Mouse (Mus musculus): ENCODE results near the gene Plk3. TPM values are rescaled to one million over a fixed set of nuclear protein-coding genes. Genes with fewer than 3 reads are reported as not detected.
"Not testable (repeated sequence)": the region's sequence is repeated elsewhere in the genome, so short reads cannot be mapped to it uniquely, and the experiment has no call there.

Plk3 gene
- 10 to 100 TPM; 12.0 to 13.9 TPM for total RNA-seq (2021)

GRCm38 (mm10) chr4:117133817-117134600, at the start of gene Plk3:
Plk3 (minus strand) TSS chr4:117133963.
- intact Hi-C loops (cut with DNase I) = no loop called here
- peak; percentile 96 for DNase-seq (ENCODE audit: low spot score in 2 of 2)

- intact Hi-C loops (cut with DNase I); DNase-seq (ENCODE audit: low spot score in 2 of 2): not testable (repeated sequence)
Observed at GRCm38 (mm10) chr4:117182759-117183096, 49.0 kb upstream of the Plk3 start.

- intact Hi-C loops (cut with DNase I) = no loop called here
- DNase-seq (ENCODE audit: low spot score in 2 of 2) = peak; percentile 90 to 91
Observed at GRCm38 (mm10) chr4:117181863-117182758, 48.3 kb upstream of the Plk3 start, which contains the start of gene Kif2c. Kif2c (minus strand) TSS chr4:117182639.

- intact Hi-C loops (cut with DNase I) = no loop called here
- no peak for DNase-seq (ENCODE audit: low spot score in 2 of 2)
Observed at GRCm38 (mm10) chr4:117169936-117170335, 36.2 kb upstream of the Plk3 start.

GRCm38 (mm10) chr4:117161183-117161582, 27.4 kb upstream of the Plk3 start:
- intact Hi-C loops (cut with DNase I) = no loop called here
- DNase-seq (ENCODE audit: low spot score in 2 of 2) = no peak

- intact Hi-C loops (cut with DNase I) = no loop called here
- no peak for DNase-seq (ENCODE audit: low spot score in 2 of 2)
Observed at GRCm38 (mm10) chr4:117159666-117160065, 25.9 kb upstream of the Plk3 start.

- DNase-seq (ENCODE audit: low spot score in 2 of 2) = no peak
- intact Hi-C loops (cut with DNase I) = no loop called here
Observed at GRCm38 (mm10) chr4:117156372-117156771, 22.6 kb upstream of the Plk3 start.

GRCm38 (mm10) chr4:117155792-117156355, 22.1 kb upstream of the Plk3 start, which contains the start of gene Rps8:
Rps8 (minus strand) TSS chr4:117156243.
- intact Hi-C loops (cut with DNase I) = no loop called here
- peak; percentile 91 for DNase-seq (ENCODE audit: low spot score in 2 of 2)

GRCm38 (mm10) chr4:117155020-117155791, 21.4 kb upstream of the Plk3 start:
- no peak for DNase-seq (ENCODE audit: low spot score in 2 of 2)
- intact Hi-C loops (cut with DNase I) = no loop called here

- intact Hi-C loops (cut with DNase I) = no loop called here
Observed at GRCm38 (mm10) chr4:117152714-117153113, 19.0 kb upstream of the Plk3 start.

GRCm38 (mm10) chr4:117151416-117151815, 17.7 kb upstream of the Plk3 start:
- DNase-seq (ENCODE audit: low spot score in 2 of 2) = no peak
- intact Hi-C loops (cut with DNase I) = loop anchor here (2.0 kb wide), 1 partner anchor 67 kb away; no protein-coding TSS in a partner anchor

More at GRCm38 (mm10) chr4:117152714-117153113, 19.0 kb upstream of the Plk3 start:
- no peak for DNase-seq (ENCODE audit: low spot score in 2 of 2)

- no peak for DNase-seq (ENCODE audit: low spot score in 2 of 2)
- intact Hi-C loops (cut with DNase I) = loop anchor here (2.0 kb wide), 1 partner anchor 69 kb away; no protein-coding TSS in a partner anchor
Observed at GRCm38 (mm10) chr4:117150212-117150733, 16.5 kb upstream of the Plk3 start.

GRCm38 (mm10) chr4:117149291-117150211, 15.8 kb upstream of the Plk3 start:
- no peak for DNase-seq (ENCODE audit: low spot score in 2 of 2)
- intact Hi-C loops (cut with DNase I) = loop anchor here (2.0 kb wide), 1 partner anchor 69 kb away; no protein-coding TSS in a partner anchor

- DNase-seq (ENCODE audit: low spot score in 2 of 2) = no peak
- intact Hi-C loops (cut with DNase I) = no loop called here
Observed at GRCm38 (mm10) chr4:117148815-117149214, 15.1 kb upstream of the Plk3 start.

GRCm38 (mm10) chr4:117148047-117148713, 14.4 kb upstream of the Plk3 start:
- intact Hi-C loops (cut with DNase I) = no loop called here
- no peak for DNase-seq (ENCODE audit: low spot score in 2 of 2)

GRCm38 (mm10) chr4:117146176-117146575, 12.4 kb upstream of the Plk3 start:
- DNase-seq (ENCODE audit: low spot score in 2 of 2) = peak; percentile 66 to 74
- intact Hi-C loops (cut with DNase I) = no loop called here

- DNase-seq (ENCODE audit: low spot score in 2 of 2) = no peak
- intact Hi-C loops (cut with DNase I) = no loop called here
Observed at GRCm38 (mm10) chr4:117145248-117145647, 11.5 kb upstream of the Plk3 start.

Measured in left cerebral cortex, postnatal 36 days (tissue).